Mouse (Mus musculus): Measurements from ENCODE around the gene Psme2. TPM values are rescaled to one million over a fixed set of nuclear protein-coding genes. Genes with fewer than 3 reads are reported as not detected.
A peak's percentile ranks its signal among the peaks of the same experiment; 100 is the strongest.

The Psme2 gene
- polyA plus RNA-seq, 1 experiment from 2014 or later: 170 TPM

GRCm38 (mm10) chr14:55616844-55617243 is 25.9 kb upstream of the Psme2 start:
- no peak overlapping the region for H3K9ac ChIP-seq (ENCODE audit: low read depth, low read length)
- no peaks in the 10 kb centered on the region for H3K4me1 ChIP-seq (ENCODE audit: control insufficient read depth, insufficient read depth, low read depth, low read length)
- no peaks in the 10 kb centered on the region for H3K9me3 ChIP-seq (ENCODE audit: control insufficient read depth, low read length)
- H3K27me3 ChIP-seq (replicated peaks; ENCODE audit: control insufficient read depth, insufficient read depth, low read length): no peaks in the 10 kb centered on the region
- no peak overlapping the region for H3K4me2 ChIP-seq (ENCODE audit: low read length)
- H3K36me3 ChIP-seq (ENCODE audit: control insufficient read depth, insufficient read depth, low read length): no peaks in the 10 kb centered on the region
- WGBS: 76% methylated on average over 2 of the region's 2 CpGs
- no peak overlapping the region for H3K4me3 ChIP-seq (ENCODE audit: low read length)
- H3K27ac ChIP-seq (ENCODE audit: low read depth, low read length): no peak overlapping the region
- ATAC-seq: no peak

GRCm38 (mm10) chr14:55615876-55616275 is 25.0 kb upstream of the Psme2 start:
- ATAC-seq: no peak
- 54% methylated on average over 2 of the region's 2 CpGs for WGBS
- Histone ChIP-seq H3K4me1 (ENCODE audit: control insufficient read depth, insufficient read depth, low read depth, low read length) (no peaks in the 10 kb centered on the region), H3K36me3 (ENCODE audit: control insufficient read depth, insufficient read depth, low read length) (no peaks in the 10 kb centered on the region), H3K9me3 (ENCODE audit: control insufficient read depth, low read length) (no peaks in the 10 kb centered on the region), H3K9ac (ENCODE audit: low read depth, low read length) (no peak overlapping the region), H3K4me3 (ENCODE audit: low read length) (no peak overlapping the region), H3K27me3 (replicated peaks; ENCODE audit: control insufficient read depth, insufficient read depth, low read length) (no peaks in the 10 kb centered on the region), H3K4me2 (ENCODE audit: low read length) (no peak overlapping the region), H3K27ac (ENCODE audit: low read depth, low read length) (no peak overlapping the region)

- no peak for ATAC-seq
- Histone ChIP-seq H3K4me1 (ENCODE audit: control insufficient read depth, insufficient read depth, low read depth, low read length) (no peaks in the 10 kb centered on the region), H3K27me3 (replicated peaks; ENCODE audit: control insufficient read depth, insufficient read depth, low read length) (no peaks in the 10 kb centered on the region), H3K9me3 (ENCODE audit: control insufficient read depth, low read length) (no peaks in the 10 kb centered on the region), H3K4me2 (ENCODE audit: low read length) (no peak overlapping the region), H3K9ac (ENCODE audit: low read depth, low read length) (no peak overlapping the region), H3K36me3 (ENCODE audit: control insufficient read depth, insufficient read depth, low read length) (no peaks in the 10 kb centered on the region), H3K4me3 (ENCODE audit: low read length) (no peak overlapping the region), H3K27ac (ENCODE audit: low read depth, low read length) (no peak overlapping the region)
- WGBS: 89% methylated on average over 7 of the region's 7 CpGs
Observed at GRCm38 (mm10) chr14:55614565-55615178, 23.8 kb upstream of the Psme2 start.

GRCm38 (mm10) chr14:55613346-55613745 is 22.4 kb upstream of the Psme2 start:
- no peak overlapping the region for H3K4me3 ChIP-seq (ENCODE audit: low read length)
- peaks cover 8% of the 10 kb centered on the region for H3K36me3 ChIP-seq (ENCODE audit: control insufficient read depth, insufficient read depth, low read length)
- 72% methylated on average over 6 of the region's 6 CpGs for WGBS
- no peak overlapping the region for H3K27ac ChIP-seq (ENCODE audit: low read depth, low read length)
- H3K9ac ChIP-seq (ENCODE audit: low read depth, low read length): no peak overlapping the region
- ATAC-seq: no peak
- no peak overlapping the region for H3K4me2 ChIP-seq (ENCODE audit: low read length)
- no peaks in the 10 kb centered on the region for H3K9me3 ChIP-seq (ENCODE audit: control insufficient read depth, low read length)
- no peaks in the 10 kb centered on the region for H3K27me3 ChIP-seq (replicated peaks; ENCODE audit: control insufficient read depth, insufficient read depth, low read length)
- no peaks in the 10 kb centered on the region for H3K4me1 ChIP-seq (ENCODE audit: control insufficient read depth, insufficient read depth, low read depth, low read length)

GRCm38 (mm10) chr14:55608339-55608738 is 17.4 kb upstream of the Psme2 start:
- no peak overlapping the region for H3K9ac ChIP-seq (ENCODE audit: low read depth, low read length)
- H3K4me3 ChIP-seq (ENCODE audit: low read length): no peak overlapping the region
- H3K36me3 ChIP-seq (ENCODE audit: control insufficient read depth, insufficient read depth, low read length): peaks cover 29% of the 10 kb centered on the region
- no peak overlapping the region for H3K4me2 ChIP-seq (ENCODE audit: low read length)
- WGBS: over 99% methylated on average over 6 of the region's 6 CpGs
- no peak for ATAC-seq
- H3K4me1 ChIP-seq (ENCODE audit: control insufficient read depth, insufficient read depth, low read depth, low read length): no peaks in the 10 kb centered on the region
- no peaks in the 10 kb centered on the region for H3K27me3 ChIP-seq (replicated peaks; ENCODE audit: control insufficient read depth, insufficient read depth, low read length)
- H3K9me3 ChIP-seq (ENCODE audit: control insufficient read depth, low read length): no peaks in the 10 kb centered on the region
- no peak overlapping the region for H3K27ac ChIP-seq (ENCODE audit: low read depth, low read length)

GRCm38 (mm10) chr14:55605743-55606459 is 15.0 kb upstream of the Psme2 start:
- 95% methylated on average over 16 of the region's 16 CpGs for WGBS
- ATAC-seq: no peak
- H3K36me3 ChIP-seq (ENCODE audit: control insufficient read depth, insufficient read depth, low read length): peaks cover 49% of the 10 kb centered on the region
- no peak overlapping the region for H3K9ac ChIP-seq (ENCODE audit: low read depth, low read length)
- H3K4me3 ChIP-seq (ENCODE audit: low read length): no peak overlapping the region
- no peak overlapping the region for H3K27ac ChIP-seq (ENCODE audit: low read depth, low read length)
- no peaks in the 10 kb centered on the region for H3K9me3 ChIP-seq (ENCODE audit: control insufficient read depth, low read length)
- H3K27me3 ChIP-seq (replicated peaks; ENCODE audit: control insufficient read depth, insufficient read depth, low read length): no peaks in the 10 kb centered on the region
- no peak overlapping the region for H3K4me2 ChIP-seq (ENCODE audit: low read length)
- no peaks in the 10 kb centered on the region for H3K4me1 ChIP-seq (ENCODE audit: control insufficient read depth, insufficient read depth, low read depth, low read length)

GRCm38 (mm10) chr14:55604823-55605222 is 13.9 kb upstream of the Psme2 start:
- peaks cover 49% of the 10 kb centered on the region for H3K36me3 ChIP-seq (ENCODE audit: control insufficient read depth, insufficient read depth, low read length)
- no peak overlapping the region for H3K27ac ChIP-seq (ENCODE audit: low read depth, low read length)
- no peak overlapping the region for H3K4me2 ChIP-seq (ENCODE audit: low read length)
- 84% methylated on average over 11 of the region's 11 CpGs for WGBS
- no peak overlapping the region for H3K4me3 ChIP-seq (ENCODE audit: low read length)
- ATAC-seq: no peak
- H3K4me1 ChIP-seq (ENCODE audit: control insufficient read depth, insufficient read depth, low read depth, low read length): no peaks in the 10 kb centered on the region
- no peak overlapping the region for H3K9ac ChIP-seq (ENCODE audit: low read depth, low read length)
- H3K27me3 ChIP-seq (replicated peaks; ENCODE audit: control insufficient read depth, insufficient read depth, low read length): no peaks in the 10 kb centered on the region
- H3K9me3 ChIP-seq (ENCODE audit: control insufficient read depth, low read length): no peaks in the 10 kb centered on the region

GRCm38 (mm10) chr14:55603633-55604576 is 13.0 kb upstream of the Psme2 start:
- H3K27ac ChIP-seq (ENCODE audit: low read depth, low read length): peak overlapping the region; percentile 49
- peak; percentile 91 for ATAC-seq
- H3K4me1 ChIP-seq (ENCODE audit: control insufficient read depth, insufficient read depth, low read depth, low read length): no peaks in the 10 kb centered on the region
- H3K36me3 ChIP-seq (ENCODE audit: control insufficient read depth, insufficient read depth, low read length): peaks cover 51% of the 10 kb centered on the region
- peak overlapping the region; percentile 57 for H3K9ac ChIP-seq (ENCODE audit: low read depth, low read length)
- H3K9me3 ChIP-seq (ENCODE audit: control insufficient read depth, low read length): no peaks in the 10 kb centered on the region
- peak overlapping the region; percentile 49 for H3K4me2 ChIP-seq (ENCODE audit: low read length)
- peak overlapping the region; percentile 35 for H3K4me3 ChIP-seq (ENCODE audit: low read length)
- no peaks in the 10 kb centered on the region for H3K27me3 ChIP-seq (replicated peaks; ENCODE audit: control insufficient read depth, insufficient read depth, low read length)
- WGBS: 24% methylated on average over 18 of the region's 19 CpGs

- no peaks in the 10 kb centered on the region for H3K4me1 ChIP-seq (ENCODE audit: control insufficient read depth, insufficient read depth, low read depth, low read length)
- H3K9me3 ChIP-seq (ENCODE audit: control insufficient read depth, low read length): no peaks in the 10 kb centered on the region
- peak within 1 kb of the TSS; percentile 49 for H3K27ac ChIP-seq (ENCODE audit: low read depth, low read length)
- peak within 1 kb of the TSS; percentile 49 for H3K4me2 ChIP-seq (ENCODE audit: low read length)
- H3K4me3 ChIP-seq (ENCODE audit: low read length): peak within 1 kb of the TSS; percentile 35
- WGBS: 92% methylated on average over 7 of the region's 7 CpGs
- H3K9ac ChIP-seq (ENCODE audit: low read depth, low read length): peak within 1 kb of the TSS; percentile 57
- ATAC-seq: no peak
- H3K36me3 ChIP-seq (ENCODE audit: control insufficient read depth, insufficient read depth, low read length): peaks cover 51% of the 10 kb centered on the region
- no peaks in the 10 kb centered on the region for H3K27me3 ChIP-seq (replicated peaks; ENCODE audit: control insufficient read depth, insufficient read depth, low read length)
Observed at GRCm38 (mm10) chr14:55603271-55603632, 12.3 kb upstream of the Psme2 start, which contains the start of gene Irf9. Gene Irf9, plus strand, starts transcription at chr14:55603571.
